Mouse (Mus musculus) hematopoietic stem cell, adult 5-6 weeks (primary cell): ENCODE results near the gene Mvb12b. TPM values are rescaled to one million over a fixed set of nuclear protein-coding genes. Genes with fewer than 3 reads are reported as not detected.

Experiments used
- ATAC-seq, 2 experiments: fragments of 125-278 bp in 1 of 2; replicated peaks in 1 of 2; 2 replicates each; pipeline ENCODE4 v1.8.0; 2016 to 2017; ENCODE audit warnings: inconsistent platforms in 2 of 2, mild to moderate bottlenecking in 2 of 2, moderate number of reproducible peaks in 2 of 2, low read depth in 1 of 2, moderate TSS enrichment in 1 of 2; ENCODE audit not compliant: low FRiP score in 2 of 2, poor library complexity in 2 of 2, severe bottlenecking in 2 of 2, insufficient read depth in 1 of 2, low TSS enrichment in 1 of 2
- total RNA-seq: library from RNA; stranded (forward); fragments of 172-1452, 232-1000 nt; gene quantifications from 2 replicates; pipeline ENCODE4 v1.2.3, GENCODE M21; 2017

Mvb12b gene
- total RNA-seq, 1 experiment from 2014 or later: 19.3 TPM

GRCm38 (mm10) chr2:33833902-33834301 lies 53.8 kb downstream of the Mvb12b start:
- no peak for ATAC-seq

- ATAC-seq: no peak
Measured at GRCm38 (mm10) chr2:33829870-33830269, 57.9 kb downstream of the Mvb12b start.

GRCm38 (mm10) chr2:33826777-33827176 lies 61.0 kb downstream of the Mvb12b start:
- no peak for ATAC-seq

GRCm38 (mm10) chr2:33824935-33825514 lies 62.7 kb downstream of the Mvb12b start:
- no peak for ATAC-seq

GRCm38 (mm10) chr2:33821677-33822607 lies 65.8 kb downstream of the Mvb12b start:
- ATAC-seq: peak; percentile 74 to 92

GRCm38 (mm10) chr2:33820450-33820849 lies 67.3 kb downstream of the Mvb12b start:
- ATAC-seq: no peak

GRCm38 (mm10) chr2:33820037-33820436 lies 67.7 kb downstream of the Mvb12b start:
- ATAC-seq: no peak

GRCm38 (mm10) chr2:33818385-33818784 lies 69.4 kb downstream of the Mvb12b start:
- ATAC-seq: no peak

GRCm38 (mm10) chr2:33817663-33818346 lies 69.9 kb downstream of the Mvb12b start:
- ATAC-seq: 0 out of 4 replicates have a peak, but pooled peaks of 1 of the 2 experiments have one; percentile 13

- ATAC-seq: no peak
Measured at GRCm38 (mm10) chr2:33817080-33817479, 70.7 kb downstream of the Mvb12b start.

GRCm38 (mm10) chr2:33814581-33814980 lies 73.2 kb downstream of the Mvb12b start:
- no peak for ATAC-seq

- ATAC-seq: no peak
Measured at GRCm38 (mm10) chr2:33813501-33814240, 74.1 kb downstream of the Mvb12b start.

- ATAC-seq: no peak
Measured at GRCm38 (mm10) chr2:33812980-33813379, 74.8 kb downstream of the Mvb12b start.

- no peak for ATAC-seq
Measured at GRCm38 (mm10) chr2:33811349-33811890, 76.3 kb downstream of the Mvb12b start.

GRCm38 (mm10) chr2:33809081-33809480 lies 78.7 kb downstream of the Mvb12b start:
- no peak for ATAC-seq

GRCm38 (mm10) chr2:33808032-33808431 lies 79.7 kb downstream of the Mvb12b start:
- ATAC-seq: no peak

- no peak for ATAC-seq
Measured at GRCm38 (mm10) chr2:33805640-33806039, 82.1 kb downstream of the Mvb12b start.
